28 mouse cellular contexts compared by ENCODE assay signal in genomic region chr3:141540749-141541148, GRCm38 (mm10).
A peak's percentile ranks its signal among the peaks of the same experiment; 100 is the strongest.
DNase-seq lines count a peak whose midpoint lies in the region; ATAC-seq and TF ChIP-seq lines count a peak whose summit lies in the region.
"Had no signal": no experiment of that assay in that cellular context is flagged by ENCODE, and none has a peak within 500 bp of the region (broad histone marks: within the 10 kb centered on the region; RNA-seq: fewer than 3 reads in every experiment).

No protein-coding gene starts in this region.

- H3K9me3 ChIP-seq in forebrain, embryonic 14.5 days (replicated peaks; ENCODE audit: control insufficient read depth, low read length): no peaks in the 10 kb centered on the region
- H3K9me3 ChIP-seq in forebrain, embryonic 16.5 days (ENCODE audit: control insufficient read depth, low read length): 0 out of 2 replicates have a peak, but pooled peaks cover 2% of the 10 kb centered on the region
- no peaks in the 10 kb centered on the region for H3K9me3 ChIP-seq in hindbrain, postnatal 0 days (ENCODE audit: low read length)
- no peaks in the 10 kb centered on the region for H3K9me3 ChIP-seq in hindbrain, embryonic 11.5 days (ENCODE audit: control insufficient read depth, low read length)
- no peaks in the 10 kb centered on the region for H3K9me3 ChIP-seq in neural tube, embryonic 14.5 days (ENCODE audit: control insufficient read depth, low read length)
- H3K9me3 ChIP-seq: embryonic facial prominence, embryonic 12.5 days; embryonic facial prominence, embryonic 15.5 days; G1E; heart, embryonic 10.5 days; heart, embryonic 13.5 days; hindbrain, embryonic 15.5 days had no signal

- no peaks in the 10 kb centered on the region for H3K4me1 ChIP-seq in forebrain, embryonic 14.5 days (ENCODE audit: control insufficient read depth, insufficient read depth, low read length)
- no peaks in the 10 kb centered on the region for H3K4me1 ChIP-seq in forebrain, embryonic 16.5 days (replicated peaks; ENCODE audit: control insufficient read depth, insufficient read depth, low read length)
- no peaks in the 10 kb centered on the region for H3K4me1 ChIP-seq in hindbrain, postnatal 0 days (ENCODE audit: insufficient read depth, low read length)
- H3K4me1 ChIP-seq in hindbrain, embryonic 11.5 days (replicated peaks; ENCODE audit: control insufficient read depth, insufficient read depth, low read length): no peaks in the 10 kb centered on the region
- H3K4me1 ChIP-seq in neural tube, embryonic 14.5 days (ENCODE audit: control insufficient read depth, insufficient read depth, low read length): no peaks in the 10 kb centered on the region
- H3K4me1 ChIP-seq: embryonic facial prominence, embryonic 15.5 days; hindbrain, embryonic 15.5 days had no signal

- H3K27ac ChIP-seq in forebrain, embryonic 14.5 days (ENCODE audit: low read depth, low read length): no peak overlapping the region
- no peak overlapping the region for H3K27ac ChIP-seq in forebrain, embryonic 16.5 days (ENCODE audit: low read length)
- no peak overlapping the region for H3K27ac ChIP-seq in hindbrain, postnatal 0 days
- H3K27ac ChIP-seq in hindbrain, embryonic 11.5 days (ENCODE audit: low read depth, low read length): no peak overlapping the region
- no peak overlapping the region for H3K27ac ChIP-seq in neural tube, embryonic 14.5 days (ENCODE audit: low read depth, low read length)
- H3K27ac ChIP-seq: embryonic facial prominence, embryonic 12.5 days; embryonic facial prominence, embryonic 15.5 days; heart, adult 2 months; heart, embryonic 10.5 days; heart, embryonic 13.5 days; hindbrain, embryonic 15.5 days had no signal

- H3K4me3 ChIP-seq in forebrain, embryonic 14.5 days (ENCODE audit: low read depth, low read length): no peak overlapping the region
- no peak overlapping the region for H3K4me3 ChIP-seq in forebrain, embryonic 16.5 days (replicated peaks; ENCODE audit: low read length)
- H3K4me3 ChIP-seq in hindbrain, postnatal 0 days (ENCODE audit: low read length): no peak overlapping the region
- no peak overlapping the region for H3K4me3 ChIP-seq in hindbrain, embryonic 11.5 days (ENCODE audit: low read depth, low read length)
- no peak overlapping the region for H3K4me3 ChIP-seq in neural tube, embryonic 14.5 days (ENCODE audit: low read depth, low read length)
- H3K4me3 ChIP-seq: embryonic facial prominence, embryonic 12.5 days; embryonic facial prominence, embryonic 15.5 days; heart, adult 2 months; heart, embryonic 10.5 days; heart, embryonic 13.5 days; hindbrain, embryonic 15.5 days had no signal

- H3K9ac ChIP-seq in forebrain, embryonic 14.5 days (ENCODE audit: low read length): no peak overlapping the region
- H3K9ac ChIP-seq in forebrain, embryonic 16.5 days (replicated peaks; ENCODE audit: low read depth, low read length): no peak overlapping the region
- H3K9ac ChIP-seq in hindbrain, postnatal 0 days (replicated peaks; ENCODE audit: low read length): no peak overlapping the region
- no peak overlapping the region for H3K9ac ChIP-seq in hindbrain, embryonic 11.5 days (ENCODE audit: low read depth, low read length)
- H3K9ac ChIP-seq in neural tube, embryonic 14.5 days (replicated peaks; ENCODE audit: low read depth, low read length): no peak overlapping the region
- H3K9ac ChIP-seq: embryonic facial prominence, embryonic 12.5 days; embryonic facial prominence, embryonic 15.5 days; heart, embryonic 13.5 days; hindbrain, embryonic 15.5 days had no signal

- no peaks in the 10 kb centered on the region for H3K27me3 ChIP-seq in forebrain, embryonic 14.5 days (replicated peaks; ENCODE audit: control insufficient read depth, insufficient read depth, low read length)
- no peaks in the 10 kb centered on the region for H3K27me3 ChIP-seq in forebrain, embryonic 16.5 days (replicated peaks; ENCODE audit: control insufficient read depth, insufficient read depth, low read length)
- no peaks in the 10 kb centered on the region for H3K27me3 ChIP-seq in hindbrain, postnatal 0 days (ENCODE audit: insufficient read depth, low read length)
- no peaks in the 10 kb centered on the region for H3K27me3 ChIP-seq in hindbrain, embryonic 11.5 days (ENCODE audit: control insufficient read depth, insufficient read depth, low read length)
- no peaks in the 10 kb centered on the region for H3K27me3 ChIP-seq in neural tube, embryonic 14.5 days (ENCODE audit: control insufficient read depth, insufficient read depth, low read length)
- H3K27me3 ChIP-seq: CH12.LX; embryonic facial prominence, embryonic 12.5 days; embryonic facial prominence, embryonic 15.5 days; heart, embryonic 13.5 days; hindbrain, embryonic 15.5 days; Patski had no signal

- 44% methylated on average over 7 of the region's 7 CpGs for WGBS in forebrain, embryonic 14.5 days
- WGBS in forebrain, embryonic 16.5 days: 33% methylated on average over 7 of the region's 7 CpGs
- WGBS in hindbrain, postnatal 0 days: 50% methylated on average over 7 of the region's 7 CpGs
- 78% methylated on average over 7 of the region's 7 CpGs for WGBS in hindbrain, embryonic 11.5 days
- whole genome bisulfite sequencing in neural tube, embryonic 14.5 days: 40% methylated on average over 7 of the region's 7 CpGs

- no peaks in the 10 kb centered on the region for H3K36me3 ChIP-seq in forebrain, embryonic 14.5 days (ENCODE audit: control insufficient read depth, insufficient read depth, low read length)
- no peaks in the 10 kb centered on the region for H3K36me3 ChIP-seq in forebrain, embryonic 16.5 days (ENCODE audit: control insufficient read depth, insufficient read depth)
- H3K36me3 ChIP-seq in hindbrain, postnatal 0 days (ENCODE audit: insufficient read depth, low read length): no peaks in the 10 kb centered on the region
- no peaks in the 10 kb centered on the region for H3K36me3 ChIP-seq in hindbrain, embryonic 11.5 days (ENCODE audit: control insufficient read depth, insufficient read depth, low read length)
- H3K36me3 ChIP-seq in neural tube, embryonic 14.5 days (ENCODE audit: control insufficient read depth, insufficient read depth, low read length): no peaks in the 10 kb centered on the region
- H3K36me3 ChIP-seq: embryonic facial prominence, embryonic 12.5 days; embryonic facial prominence, embryonic 15.5 days; G1E; heart, embryonic 10.5 days; heart, embryonic 13.5 days; hindbrain, embryonic 15.5 days had no signal

- peak; percentile 13 for DNase-seq in forebrain, embryonic 14.5 days (ENCODE audit: low spot score)
- peak; percentile 26 for DNase-seq in hindbrain, postnatal 0 days (ENCODE audit: low spot score)
- no peak for DNase-seq in hindbrain, embryonic 11.5 days (ENCODE audit: low spot score)
- peak; percentile 68 for DNase-seq in retina, postnatal 1 day
- no peak for DNase-seq in right cerebral cortex, adult 2 months (ENCODE audit: low spot score in 2 of 2)
- DNase-seq: adrenal gland, postnatal 10 days; adrenal gland, postnatal 36 days; B cell, adult 2 months; cerebellum, adult 11 months; cerebellum, adult 2 months; cerebellum, adult 9-11 months; cerebellum, postnatal 25 days; gastrocnemius, postnatal 25 days; heart, adult 2 months; heart, postnatal 14 days; heart, postnatal 4 days had no signal

- TF ChIP-seq CTCF in hindbrain, postnatal 0 days (IDR thresholded peaks at IDR 0.05; ENCODE audit: low read depth): no peak

- no peak for ATAC-seq in forebrain, embryonic 14.5 days
- no peak for ATAC-seq in forebrain, embryonic 16.5 days
- no peak for ATAC-seq in hindbrain, postnatal 0 days
- ATAC-seq in hindbrain, embryonic 11.5 days (ENCODE audit: low FRiP score): no peak
- ATAC-seq in neural tube, embryonic 14.5 days (ENCODE audit: low read depth): peak; percentile 54; the same call in 1 of the 2 replicates
- ATAC-seq: inflammation-experienced regulatory T-cells, adult 6 months; intestine, embryonic 16.5 days; Patski had no signal

- H3K4me2 ChIP-seq in forebrain, embryonic 14.5 days (ENCODE audit: low read length): no peak overlapping the region
- no peak overlapping the region for H3K4me2 ChIP-seq in forebrain, embryonic 16.5 days (ENCODE audit: low read length)
- H3K4me2 ChIP-seq in hindbrain, postnatal 0 days (ENCODE audit: low read depth, low read length): no peak overlapping the region
- no peak overlapping the region for H3K4me2 ChIP-seq in hindbrain, embryonic 11.5 days (replicated peaks; ENCODE audit: low read depth, low read length)
- no peak overlapping the region for H3K4me2 ChIP-seq in neural tube, embryonic 14.5 days (ENCODE audit: low read depth, low read length)
- H3K4me2 ChIP-seq: embryonic facial prominence, embryonic 12.5 days; embryonic facial prominence, embryonic 15.5 days; heart, embryonic 13.5 days; hindbrain, embryonic 15.5 days had no signal

Comparison
In these comparisons a context has a peak if more than half of its experiments do, and no peak if none do; other contexts are left out.
1. DNase-seq: peak in forebrain, embryonic 14.5 days (single experiment), hindbrain, postnatal 0 days (single experiment) and retina, postnatal 1 day (single experiment); none in hindbrain, embryonic 11.5 days (single experiment) and right cerebral cortex, adult 2 months (0 of 2).